Mouse (Mus musculus) CH12.LX (cell line): ENCODE results near the gene Hunk. TPM values are rescaled to one million over a fixed set of nuclear protein-coding genes. Genes with fewer than 3 reads are reported as not detected.

ENCODE experiments used
- DNase-seq: peaks from one replicate; pipeline ENCODE4 v3.0.0-alpha.2; 2013; ENCODE audit errors: extremely low read depth
- H3K27ac ChIP-seq: 2 replicates; pipeline ENCODE4 v1.5.1; 2012; ENCODE audit warnings: low read depth, mild to moderate bottlenecking, control low read depth, moderate library complexity; ENCODE audit not compliant: insufficient read depth
- H3K27me3 ChIP-seq: replicated peaks from 2 replicates; pipeline ENCODE3; 2012; ENCODE audit warnings: inconsistent platforms
- H3K36me3 ChIP-seq, 2 experiments: replicated peaks in 1 of 2; 2 replicates each; pipeline versions ENCODE3 to v1.6.1; 2012; ENCODE audit warnings: inconsistent platforms in 1 of 2, low read length in 1 of 2, mild to moderate bottlenecking in 1 of 2, mixed read lengths in 1 of 2, moderate library complexity in 1 of 2; ENCODE audit not compliant: control insufficient read depth in 1 of 2, insufficient read depth in 1 of 2
- H3K4me1 ChIP-seq, 2 experiments: 2 replicates each; pipeline ENCODE4 v1.6.1; 2012; ENCODE audit warnings: inconsistent platforms in 1 of 2, moderate library complexity in 1 of 2; ENCODE audit not compliant: insufficient read depth in 2 of 2, control insufficient read depth in 1 of 2
- H3K4me2 ChIP-seq: 2 replicates; pipeline ENCODE4 v1.6.1; 2012; ENCODE audit warnings: low read depth, mild to moderate bottlenecking, control low read depth; ENCODE audit not compliant: poor library complexity, insufficient read depth, severe bottlenecking
- H3K4me3 ChIP-seq, 3 experiments: fragments of 150-350 bp in 1 of 3; sonication (generic) in 1 of 3; replicated peaks in 1 of 3; 2 replicates each; pipeline versions ENCODE3 to v1.5.1; 2011 to 2012; ENCODE audit warnings: low read depth in 2 of 3, low read length in 2 of 3, mild to moderate bottlenecking in 2 of 3, moderate library complexity in 2 of 3, control low read depth in 1 of 3, improper control_type of control experiment in 1 of 3, inconsistent platforms in 1 of 3, mixed read lengths in 1 of 3; ENCODE audit not compliant: poor library complexity in 1 of 3
- H3K79me2 ChIP-seq: replicated peaks from 2 replicates; pipeline ENCODE4 v1.6.1; 2012; ENCODE audit warnings: mild to moderate bottlenecking, moderate library complexity; ENCODE audit not compliant: control insufficient read depth, poor library complexity, insufficient read depth, severe bottlenecking; ENCODE audit errors: extremely low read depth
- H3K9ac ChIP-seq: 2 replicates; pipeline ENCODE4 v1.6.1; 2012; ENCODE audit warnings: low read depth, mild to moderate bottlenecking, control low read depth, moderate library complexity; ENCODE audit not compliant: insufficient read depth
- H3K9me3 ChIP-seq: replicated peaks from 2 replicates; pipeline ENCODE3; 2012; ENCODE audit warnings: low read length, inconsistent platforms, mixed read lengths
- CHD1 ChIP-seq: IDR thresholded peaks from 2 replicates; pipeline ENCODE4 v1.6.1; 2012; ENCODE audit warnings: low read depth, low read length, improper control_type of control experiment, inconsistent platforms
- CHD2 ChIP-seq: IDR thresholded peaks from 2 replicates; pipeline ENCODE4 v1.6.1; 2011; ENCODE audit warnings: low read length, improper control_type of control experiment
- CTCF ChIP-seq, 2 experiments: IDR thresholded peaks in 1 of 2; conservative IDR thresholded peaks in 1 of 2; 2 replicates each; pipeline ENCODE4 v1.5.1; 2011 to 2012; ENCODE audit warnings: low read depth in 2 of 2, low read length in 2 of 2, improper control_type of control experiment in 1 of 2, inconsistent platforms in 1 of 2, mild to moderate bottlenecking in 1 of 2, moderate library complexity in 1 of 2
- ELF1 ChIP-seq: IDR thresholded peaks from 2 replicates; pipeline ENCODE4 v1.6.1; 2014; ENCODE audit warnings: low read depth, mild to moderate bottlenecking, inconsistent platforms, low read length, improper control_type of control experiment
- HCFC1 ChIP-seq: IDR thresholded peaks from 2 replicates; pipeline ENCODE4 v1.6.1; 2012; ENCODE audit warnings: low read depth, mild to moderate bottlenecking, inconsistent platforms, low read length, improper control_type of control experiment
- IRF4 ChIP-seq: IDR thresholded peaks from 2 replicates; pipeline ENCODE4 v1.6.1; 2014; ENCODE audit warnings: low read depth, mild to moderate bottlenecking, inconsistent platforms, low read length, improper control_type of control experiment
- JUN ChIP-seq: IDR thresholded peaks from 2 replicates; pipeline ENCODE4 v1.6.1; 2011; ENCODE audit warnings: low read depth, mild to moderate bottlenecking, low read length, improper control_type of control experiment, moderate library complexity; ENCODE audit not compliant: insufficient read depth
- KAT2A ChIP-seq: IDR thresholded peaks from 2 replicates; pipeline ENCODE4 v1.6.1; 2012; ENCODE audit warnings: low read length, improper control_type of control experiment, inconsistent platforms; ENCODE audit not compliant: insufficient replicate concordance
- MAFK ChIP-seq: IDR thresholded peaks from 2 replicates; pipeline ENCODE4 v1.6.1; 2011; ENCODE audit warnings: low read length, improper control_type of control experiment; ENCODE audit not compliant: insufficient replicate concordance
- MAX ChIP-seq: IDR thresholded peaks from 2 replicates; pipeline ENCODE4 v1.6.1; 2011; ENCODE audit warnings: low read length, improper control_type of control experiment
- MEF2A ChIP-seq: IDR thresholded peaks from 2 replicates; pipeline ENCODE4 v1.6.1; 2014; ENCODE audit warnings: low read depth, mild to moderate bottlenecking, inconsistent platforms, low read length, improper control_type of control experiment, borderline replicate concordance
- MYC ChIP-seq: IDR thresholded peaks from 2 replicates; pipeline ENCODE4 v1.6.1; 2011; ENCODE audit warnings: low read depth, mild to moderate bottlenecking, improper control_type of control experiment, low read length
- NELFE ChIP-seq: IDR thresholded peaks from 2 replicates; pipeline ENCODE4 v1.6.1; 2011; ENCODE audit warnings: low read depth, low read length, improper control_type of control experiment
- NRF1 ChIP-seq: IDR thresholded peaks from 2 replicates; pipeline ENCODE4 v1.6.1; 2014; ENCODE audit warnings: low read depth, mild to moderate bottlenecking, inconsistent platforms, low read length, improper control_type of control experiment, moderate library complexity
- PAX5 ChIP-seq: IDR thresholded peaks from 2 replicates; pipeline ENCODE4 v1.6.1; 2012; ENCODE audit warnings: low read length, inconsistent platforms, mixed read lengths
- RCOR1 ChIP-seq: conservative IDR thresholded peaks from 2 replicates; pipeline ENCODE4 v1.6.1; 2012; ENCODE audit warnings: low read depth, mild to moderate bottlenecking, inconsistent platforms, low read length, improper control_type of control experiment
- SIN3A ChIP-seq: IDR thresholded peaks from 2 replicates; pipeline ENCODE4 v1.6.1; 2012; ENCODE audit warnings: low read length, improper control_type of control experiment, inconsistent platforms
- USF1 ChIP-seq: IDR thresholded peaks from 2 replicates; pipeline ENCODE4 v1.6.1; 2014; ENCODE audit warnings: low read depth, mild to moderate bottlenecking, inconsistent platforms, low read length, improper control_type of control experiment
- ZKSCAN1 ChIP-seq: IDR thresholded peaks from 2 replicates; pipeline ENCODE4 v1.6.1; 2012; ENCODE audit warnings: low read depth, inconsistent platforms, low read length, improper control_type of control experiment, borderline replicate concordance
- ZMIZ1 ChIP-seq: IDR thresholded peaks from 2 replicates; pipeline ENCODE4 v1.6.1; 2012; ENCODE audit warnings: low read depth, mild to moderate bottlenecking, inconsistent platforms, low read length, improper control_type of control experiment
- ZNF384 ChIP-seq: IDR thresholded peaks from 2 replicates; pipeline ENCODE4 v1.6.1; 2012; ENCODE audit warnings: low read depth, low read length, improper control_type of control experiment, inconsistent platforms
- dilution Hi-C: fragments of 300-500 bp; cut with MboI; formaldehyde crosslinking; loops from 2 replicates; pipeline ENCODE4 v1.14.3; 2020; ENCODE audit warnings: low sequenced_read_pairs; ENCODE audit not compliant: extremely low pct_unique_long_range_greater_than_20kb, extremely low pct_ligation_motif_present
- in situ Hi-C: fragments of 300-500 bp; cut with MboI; formaldehyde crosslinking; loops from 3 replicates; pipeline ENCODE4 v1.14.3; 2019; ENCODE audit warnings: low sequenced_read_pairs, low pct_ligation_motif_present, low pct_unique_long_range_greater_than_20kb, mixed read lengths
- polyA plus RNA-seq: library from polyadenylated mRNA; unstranded; fragments of >175 nt; gene quantifications from 2 replicates; pipeline ENCODE4 v1.2.1, GENCODE M21; 2012; ENCODE audit warnings: low read depth; ENCODE audit not compliant: insufficient read length
- total RNA-seq, 2 experiments: library from RNA; depleted of rRNA; stranded (reverse); fragments of 300-350 nt in 1 of 2; fragments of >200 nt in 1 of 2; gene quantifications; 2 replicates each; pipeline ENCODE4 v1.2.3; 2012 to 2014

Hunk gene
- total and polyA plus RNA-seq, 3 experiments: not detected

DNA sequence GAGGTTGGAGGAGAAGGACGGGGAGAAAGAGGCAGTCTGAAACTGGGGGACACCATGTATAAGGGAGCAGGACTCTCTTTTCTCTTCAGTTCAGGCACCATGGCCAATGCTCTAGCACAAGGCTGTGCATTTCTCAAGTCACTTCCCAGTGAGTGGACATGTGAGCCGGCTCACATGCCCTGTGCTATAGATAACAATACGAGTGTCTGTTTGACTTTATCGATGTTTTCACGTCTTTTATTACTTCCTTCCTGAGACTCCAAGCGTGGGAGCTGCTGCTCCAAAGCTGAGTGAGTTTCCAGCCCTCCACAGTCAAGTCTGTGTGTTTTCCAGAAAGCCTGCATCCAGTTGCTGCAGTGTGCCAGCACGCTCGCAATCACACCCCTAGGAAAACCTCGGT is 158.4 kb downstream of the Hunk start:
- Histone ChIP-seq H3K36me3 (no peaks in the 10 kb centered on the region), H3K9ac (no peak overlapping the region), H3K4me1 (no peaks in the 10 kb centered on the region), H3K27me3 (peaks cover 34% of the 10 kb centered on the region), H3K4me3 (no peak overlapping the region), H3K4me2 (no peak overlapping the region), H3K27ac (no peak overlapping the region), H3K79me2 (no peaks in the 10 kb centered on the region), H3K9me3 (peaks cover 34% of the 10 kb centered on the region)
- in situ Hi-C loops: no loop called here
- dilution Hi-C loops: no loop called here
- TF ChIP-seq HCFC1 (no peak), ZNF384 (no peak), NELFE (no peak), IRF4 (no peak), MAFK (no peak), MYC (no peak), CHD1 (no peak), MAX (no peak), ZMIZ1 (no peak), USF1 (no peak), MEF2A (no peak), CHD2 (no peak), ZKSCAN1 (no peak), RCOR1 (no peak), KAT2A (no peak), ELF1 (no peak), CTCF (conservative IDR thresholded peaks at IDR 0.05 in 1 of 2, IDR thresholded peaks at IDR 0.05 in 1 of 2; ENCODE audit: low read depth in 2 of 2, low read length in 2 of 2) (no peak), NRF1 (no peak), SIN3A (no peak), PAX5 (no peak)
- no peak for DNase-seq

DNA sequence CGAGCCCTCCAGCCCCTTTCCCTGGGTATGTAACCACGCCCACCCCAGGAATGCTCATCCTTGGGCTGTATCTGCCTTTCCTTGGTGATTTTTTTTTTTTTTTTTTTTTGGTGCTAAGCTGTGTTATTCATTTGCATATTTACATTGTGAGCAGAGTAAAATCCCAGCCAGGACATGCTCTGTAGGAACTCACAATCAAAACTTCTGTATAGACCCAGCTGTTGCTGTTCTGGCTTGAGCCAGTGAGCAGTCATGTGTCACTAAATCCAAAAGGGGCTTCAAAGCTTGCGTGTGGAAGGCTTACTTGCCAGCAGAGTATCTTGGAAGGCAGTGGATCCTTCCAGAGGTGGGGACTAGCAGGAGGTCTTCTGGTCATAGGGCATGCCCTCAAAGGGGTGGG is 159.7 kb downstream of the Hunk start:
- H3K36me3 ChIP-seq: no peaks in the 10 kb centered on the region
- H3K4me2 ChIP-seq: no peak overlapping the region
- H3K9ac ChIP-seq: no peak overlapping the region
- H3K4me3 ChIP-seq: no peak overlapping the region
- DNase-seq: no peak
- dilution Hi-C loops (no loop called here), in situ Hi-C loops (no loop called here)
- TF ChIP-seq MEF2A (no peak), NRF1 (no peak), CHD2 (no peak), JUN (no peak)
- no peaks in the 10 kb centered on the region for H3K79me2 ChIP-seq
- H3K9me3 ChIP-seq: peaks cover 39% of the 10 kb centered on the region
- no peak overlapping the region for H3K27ac ChIP-seq
- no peaks in the 10 kb centered on the region for H3K4me1 ChIP-seq
- peaks cover 34% of the 10 kb centered on the region for H3K27me3 ChIP-seq
